Mouse (Mus musculus) MEL (cell line): ENCODE measurements around the gene Mia.

Source experiments
- BHLHE40 ChIP-seq: IDR thresholded peaks from 2 replicates; pipeline ENCODE4 v1.6.1; 2012; ENCODE audit warnings: low read depth, mild to moderate bottlenecking, inconsistent platforms, low read length, improper control_type of control experiment, borderline replicate concordance
- EP300 ChIP-seq, 2 experiments: IDR thresholded peaks; 2 replicates each; pipeline ENCODE4 v1.6.1; 2011; ENCODE audit warnings: improper control_type of control experiment in 2 of 2, low read length in 2 of 2, low read depth in 1 of 2, mild to moderate bottlenecking in 1 of 2

DNA sequence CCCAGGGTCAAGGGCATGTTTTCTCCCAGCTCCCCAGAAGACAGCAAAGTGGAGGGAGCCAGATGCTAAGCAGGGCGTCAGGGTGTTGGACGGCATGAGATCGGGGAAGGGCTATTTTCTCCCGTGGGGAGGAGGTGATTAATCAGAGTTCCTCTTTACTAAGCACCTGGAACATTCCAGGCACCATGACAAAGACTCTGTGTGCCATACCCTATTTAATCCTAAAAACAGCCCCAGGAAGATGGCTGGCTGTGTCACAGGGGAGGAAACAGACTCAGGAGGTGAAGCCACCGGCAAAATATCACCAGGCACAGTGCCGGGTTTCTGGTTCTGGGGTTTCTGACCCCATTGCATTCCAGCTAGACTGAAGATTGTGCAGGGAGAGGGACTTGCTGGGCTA lies 41.0 kb upstream of the Mia start:
- TF ChIP-seq EP300 (IDR thresholded peaks at IDR 0.05; ENCODE audit: low read depth in 1 of 2, low read length in 2 of 2) (no peak), BHLHE40 (no peak)
